Mouse (Mus musculus): ENCODE measurements at regions not wholly inside any gene's neighbourhood (a gene's known extent, or its start where the extent isn't known, plus 50 kb on each side); places are given as distances from the start of the nearest gene placed in this dataset.

DNA sequence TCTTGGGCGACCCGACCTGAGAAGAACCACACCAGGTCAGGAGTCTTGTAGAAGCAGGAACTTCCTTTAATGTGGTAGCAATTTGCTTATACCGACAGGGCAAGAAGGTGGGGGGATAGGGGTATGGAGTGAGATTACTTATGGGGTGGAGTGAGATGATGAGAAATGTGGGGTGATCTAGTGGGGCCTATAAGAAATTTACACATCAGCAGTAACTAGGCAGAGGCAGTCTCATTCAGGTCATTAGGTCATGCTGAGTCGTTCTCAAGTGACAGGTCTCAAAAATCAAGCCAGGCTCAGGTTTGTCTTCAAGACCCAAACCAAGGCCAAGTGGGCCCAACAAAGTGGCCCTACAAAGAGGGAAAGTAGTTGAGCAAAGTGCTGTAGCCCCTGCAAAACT lies 889.1 kb downstream of the 5730522E02Rik start:
- TF ChIP-seq CTCF (IDR thresholded peaks at IDR 0.05; ENCODE audit: extremely low read depth, insufficient read length, insufficient replicate concordance, low read depth, low read length) (no peak), POLR2A (IDR thresholded peaks at IDR 0.05; ENCODE audit: low read depth, low read length) (no peak)

Measured in small intestine, adult 2 months (tissue).